Mouse (Mus musculus) brown adipose tissue, adult 24 weeks (tissue): Measurements from ENCODE around the gene Nubp2. TPM values are rescaled to one million over a fixed set of nuclear protein-coding genes. Genes with fewer than 3 reads are reported as not detected.

Source experiments
- H3K27ac ChIP-seq: fragments of 200-500 bp; replicated peaks from 2 replicates; pipeline ENCODE4 v1.5.1; 2012; ENCODE audit warnings: low read depth, mild to moderate bottlenecking, low read length
- H3K4me1 ChIP-seq: fragments of 200-500 bp; 2 replicates; pipeline ENCODE4 v1.6.1; 2012; ENCODE audit warnings: low read length, mixed read lengths; ENCODE audit not compliant: control insufficient read depth, insufficient read depth, insufficient read length
- H3K4me3 ChIP-seq: fragments of 200-500 bp; 2 replicates; pipeline ENCODE4 v1.5.1; 2012; ENCODE audit warnings: low read depth, mild to moderate bottlenecking, low read length, moderate library complexity; ENCODE audit not compliant: insufficient read depth
- polyA plus RNA-seq: library from polyadenylated mRNA; stranded (reverse); fragments of >200 nt; gene quantifications from 2 replicates; pipeline ENCODE4 v1.2.4, GENCODE M21; 2012; ENCODE audit not compliant: missing spikeins, insufficient read depth, insufficient read length

Gene Nubp2
- polyA plus RNA-seq, 1 experiment, result 40.4 TPM

GRCm38 (mm10) chr17:24886932-24887271 is 753 bp upstream of the Nubp2 start:
- peaks cover 10% of the 10 kb centered on the region for H3K4me1 ChIP-seq
- peak overlapping the region; percentile 75 for H3K27ac ChIP-seq
- H3K4me3 ChIP-seq, result peak overlapping the region; percentile 70

- peaks cover 11% of the 10 kb centered on the region for H3K4me1 ChIP-seq
- H3K27ac ChIP-seq, result no peak overlapping the region
- peak overlapping the region; percentile 81 for H3K4me3 ChIP-seq
Observed at GRCm38 (mm10) chr17:24885356-24886133, 604 bp downstream of the Nubp2 start.

DNA sequence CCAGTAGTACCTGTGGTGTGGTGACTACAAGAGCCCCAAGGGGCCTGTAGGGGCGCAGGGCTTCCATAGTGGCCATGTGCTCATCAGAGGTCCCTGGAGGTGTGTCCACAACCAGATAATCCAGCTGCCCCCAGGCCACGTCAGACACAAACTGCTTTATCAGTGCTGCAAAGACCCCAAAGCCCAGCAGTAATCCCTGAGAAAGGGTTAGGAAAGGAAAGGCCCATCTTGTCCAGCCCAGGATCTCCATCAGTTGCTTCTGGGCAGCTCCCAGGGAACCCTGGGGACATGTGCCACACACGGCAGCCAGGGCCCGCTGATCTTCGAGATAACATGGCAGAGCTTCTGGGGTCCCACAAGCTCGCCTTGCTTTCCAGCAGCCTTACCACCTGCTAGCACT is 1.8 kb downstream of the Nubp2 start:
- H3K27ac ChIP-seq, result no peak overlapping the region

DNA sequence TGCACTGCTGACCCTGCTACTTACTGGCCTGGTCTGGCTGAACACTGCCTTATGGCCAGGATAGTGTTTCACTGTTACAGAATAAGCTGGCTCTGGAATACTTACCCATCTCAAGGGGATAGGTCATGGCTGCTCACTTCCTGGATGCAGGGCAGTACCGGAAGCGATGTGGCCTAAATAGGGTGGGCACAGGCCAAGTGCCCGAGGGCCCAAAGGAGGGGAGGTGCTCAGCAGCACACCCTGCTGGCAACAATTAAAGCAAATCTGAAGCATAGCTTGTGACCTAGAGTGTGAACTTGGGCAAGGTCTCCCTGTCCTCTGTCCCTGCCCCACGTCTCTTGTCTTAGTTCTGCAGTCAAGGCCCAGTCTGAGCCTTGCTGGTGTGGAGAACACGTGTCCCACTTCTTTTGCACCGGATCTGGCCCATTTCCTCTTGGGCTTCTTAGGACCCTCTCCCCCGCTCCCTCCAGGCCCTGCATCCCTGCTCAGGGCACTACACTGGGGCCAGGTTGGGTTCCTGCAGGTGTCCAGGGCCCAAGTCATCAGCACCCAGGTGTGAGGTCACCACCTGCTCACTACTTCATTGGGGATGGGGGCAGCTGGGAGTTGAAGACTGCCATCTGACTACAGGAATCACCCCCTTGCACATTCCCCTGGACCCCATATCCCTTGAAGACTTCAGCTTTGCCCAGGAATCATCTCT is 4.3 kb downstream of the Nubp2 start:
- Histone ChIP-seq H3K27ac (no peak overlapping the region), H3K4me3 (no peak overlapping the region), H3K4me1 (peaks cover 7% of the 10 kb centered on the region)

More for the DNA sequence above, 1.8 kb downstream of the Nubp2 start:
- no peak overlapping the region for H3K4me3 ChIP-seq
- peaks cover 11% of the 10 kb centered on the region for H3K4me1 ChIP-seq

DNA sequence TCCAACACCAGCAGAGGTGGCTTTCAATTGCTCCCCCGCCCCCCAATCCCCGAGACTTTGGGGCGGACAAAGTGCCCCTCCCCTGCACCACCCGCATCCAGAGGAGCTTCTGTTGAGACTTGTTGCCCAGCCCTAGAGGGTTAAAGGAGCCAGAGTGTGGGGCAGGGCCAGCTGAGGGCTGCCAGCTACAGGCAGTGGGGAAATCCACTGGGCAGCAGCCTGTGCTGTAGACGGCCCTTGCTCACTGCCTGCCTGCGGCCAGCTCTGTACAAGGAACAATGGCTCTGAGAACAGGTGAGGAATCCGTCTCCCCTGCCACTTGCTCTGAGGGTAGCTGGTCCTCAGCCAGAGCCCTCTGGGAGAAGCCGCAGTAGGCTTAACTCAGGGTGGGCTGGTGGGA is 7.6 kb downstream of the Nubp2 start:
- Histone ChIP-seq H3K27ac (no peak overlapping the region), H3K4me3 (no peak overlapping the region), H3K4me1 (peaks cover 3% of the 10 kb centered on the region; the same call in 1 of the 2 replicates)

GRCm38 (mm10) chr17:24878117-24878397 is 8.1 kb downstream of the Nubp2 start:
- no peak overlapping the region for H3K4me3 ChIP-seq
- H3K27ac ChIP-seq, result no peak overlapping the region; the same call in 1 of the 2 replicates
- peaks cover 3% of the 10 kb centered on the region; the same call in 1 of the 2 replicates for H3K4me1 ChIP-seq

GRCm38 (mm10) chr17:24877336-24878116 is 8.6 kb downstream of the Nubp2 start:
- no peak overlapping the region for H3K27ac ChIP-seq
- peaks cover 3% of the 10 kb centered on the region; the same call in 1 of the 2 replicates for H3K4me1 ChIP-seq
- H3K4me3 ChIP-seq, result 0 out of 2 replicates have a peak overlapping the region, but pooled peaks have one; percentile 1

GRCm38 (mm10) chr17:24874989-24875388 is 11.2 kb downstream of the Nubp2 start:
- Histone ChIP-seq H3K27ac (no peak overlapping the region), H3K4me3 (no peak overlapping the region), H3K4me1 (no peaks in the 10 kb centered on the region; the same call in 1 of the 2 replicates)

GRCm38 (mm10) chr17:24874405-24874745 is 11.8 kb downstream of the Nubp2 start:
- no peak overlapping the region for H3K4me3 ChIP-seq
- H3K27ac ChIP-seq, result no peak overlapping the region
- H3K4me1 ChIP-seq, result no peaks in the 10 kb centered on the region; the same call in 1 of the 2 replicates

GRCm38 (mm10) chr17:24873695-24874404 is 12.3 kb downstream of the Nubp2 start:
- no peak overlapping the region for H3K4me3 ChIP-seq
- H3K4me1 ChIP-seq, result no peaks in the 10 kb centered on the region; the same call in 1 of the 2 replicates
- no peak overlapping the region for H3K27ac ChIP-seq

DNA sequence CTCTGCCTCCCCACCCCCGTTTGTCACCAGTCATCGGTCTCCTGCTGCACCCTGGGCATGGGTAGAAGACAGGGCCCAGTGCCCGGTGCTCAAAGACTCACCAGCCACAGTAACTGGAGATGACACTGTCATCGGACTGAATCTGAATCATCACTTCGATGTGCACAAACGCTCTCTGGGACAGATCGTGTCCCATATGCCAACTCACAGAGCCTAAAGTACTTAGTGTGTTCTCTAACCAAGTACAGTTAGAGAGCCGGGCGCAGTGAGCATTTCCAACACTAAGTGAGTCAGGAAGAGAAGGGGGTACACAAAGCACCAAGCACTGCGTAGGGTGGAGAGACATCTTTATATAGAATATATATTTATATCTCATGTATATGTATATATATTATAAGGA is 18.2 kb downstream of the Nubp2 start:
- Histone ChIP-seq H3K4me3 (no peak overlapping the region), H3K4me1 (no peaks in the 10 kb centered on the region), H3K27ac (no peak overlapping the region)

DNA sequence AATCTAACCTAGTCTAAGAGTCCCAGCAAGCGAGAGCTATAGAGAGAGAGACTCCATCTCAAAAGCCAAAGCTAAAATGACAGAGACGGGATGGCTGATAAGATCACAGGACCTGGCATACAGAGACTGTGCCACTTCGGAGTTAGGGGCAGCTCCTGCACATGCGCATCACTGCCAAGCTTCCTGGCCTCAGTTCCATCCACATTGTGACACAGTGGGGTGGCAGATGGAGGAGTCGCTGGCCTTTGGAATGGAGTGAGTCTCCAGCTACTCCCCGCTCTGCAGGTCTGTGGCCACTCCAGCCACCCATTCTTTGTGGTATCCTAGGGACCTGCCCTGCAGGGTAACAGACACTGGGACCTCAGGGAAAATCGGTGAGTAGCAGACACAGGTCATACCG is 20.4 kb downstream of the Nubp2 start, which contains the start of gene Igfals:
Igfals (plus strand) TSS at position 222 of the 400 bp plus-strand sequence.
- Histone ChIP-seq H3K4me1 (no peaks in the 10 kb centered on the region), H3K27ac (no peak within 1 kb of the TSS), H3K4me3 (no peak within 1 kb of the TSS)

GRCm38 (mm10) chr17:24861785-24862184 is 24.4 kb downstream of the Nubp2 start:
- H3K4me1 ChIP-seq, result no peaks in the 10 kb centered on the region
- H3K27ac ChIP-seq, result no peak overlapping the region
- no peak overlapping the region for H3K4me3 ChIP-seq

GRCm38 (mm10) chr17:24860076-24860475 is 26.1 kb downstream of the Nubp2 start:
- Histone ChIP-seq H3K4me3 (no peak overlapping the region), H3K4me1 (no peaks in the 10 kb centered on the region), H3K27ac (no peak overlapping the region)

GRCm38 (mm10) chr17:24858967-24859366 is 27.2 kb downstream of the Nubp2 start:
- Histone ChIP-seq H3K4me1 (no peaks in the 10 kb centered on the region), H3K27ac (no peak overlapping the region), H3K4me3 (no peak overlapping the region)
